Mouse (Mus musculus): Measurements from ENCODE around the gene Auts2. TPM values are rescaled to one million over a fixed set of nuclear protein-coding genes. Genes with fewer than 3 reads are reported as not detected.

The Auts2 gene
- total and polyA plus RNA-seq, 3 experiments, result 16.9 to 35.7 (median 28.1) TPM

DNA sequence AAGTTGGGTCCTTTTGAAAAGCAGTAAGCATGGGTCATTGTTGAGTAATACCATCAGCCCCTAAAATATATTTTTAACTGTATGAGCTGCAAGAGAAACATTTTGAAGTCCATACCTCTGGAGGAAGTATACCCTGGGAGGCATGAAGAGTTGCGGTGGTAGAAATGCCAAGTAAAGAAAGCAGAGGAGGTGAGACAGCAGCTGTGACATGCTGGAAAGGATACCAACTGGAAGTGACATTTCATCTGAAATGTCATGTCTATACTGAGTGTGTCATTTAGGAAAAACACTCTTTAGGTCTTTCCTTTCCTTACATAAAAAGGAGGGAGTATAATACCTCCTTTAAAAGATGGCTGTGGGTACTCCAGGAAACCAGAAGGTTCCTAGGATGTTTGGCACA is 336.9 kb downstream of the Auts2 start:
- WGBS, result 92% methylated on average over 1 of the region's 1 CpGs

DNA sequence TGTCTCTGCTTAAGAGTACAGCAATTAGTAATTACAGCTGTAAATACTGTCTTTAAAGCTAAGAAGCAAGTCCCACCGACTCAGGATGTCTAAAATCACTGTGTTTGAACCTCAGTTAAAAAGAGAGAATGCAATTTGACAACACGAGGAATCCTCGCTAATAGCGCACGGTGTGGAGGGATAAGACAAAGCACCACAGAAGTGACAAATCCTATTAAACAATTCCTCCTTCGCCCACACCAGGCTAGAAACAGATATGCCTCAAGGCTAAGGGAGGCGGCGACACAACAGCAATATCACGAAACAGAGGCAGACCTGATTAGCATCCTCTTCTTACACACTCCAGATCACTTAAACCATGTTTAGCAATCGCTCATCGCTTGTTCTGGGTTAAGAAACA is 339.3 kb downstream of the Auts2 start:
- H3K27me3 ChIP-seq (ENCODE audit: control insufficient read depth, insufficient read depth, low read length), result no peaks in the 10 kb centered on the region
- 91% methylated on average over 11 of the region's 11 CpGs for WGBS
- no peak for TF ChIP-seq POLR2A (IDR thresholded peaks at IDR 0.05; ENCODE audit: insufficient read depth, low read depth, low read length)
- no peak for TF ChIP-seq CTCF (IDR thresholded peaks at IDR 0.05)
- TF ChIP-seq EP300 (IDR thresholded peaks at IDR 0.05; ENCODE audit: insufficient read depth, low read depth, low read length), result no peak
- H3K27ac ChIP-seq, result no peak overlapping the region
- no peak for DNase-seq
- H3K36me3 ChIP-seq (ENCODE audit: control insufficient read depth, insufficient read depth, low read length), result no peaks in the 10 kb centered on the region
- peaks cover 3% of the 10 kb centered on the region for H3K4me1 ChIP-seq (ENCODE audit: control insufficient read depth, insufficient read depth, low read length)
- H3K9ac ChIP-seq (ENCODE audit: low read depth, low read length), result no peak overlapping the region
- no peak overlapping the region for H3K4me3 ChIP-seq
- intact Hi-C loops (cut with DNase I), result no loop called here
- H3K79me2 ChIP-seq (replicated peaks; ENCODE audit: control insufficient read depth, insufficient read depth, low read length), result no peaks in the 10 kb centered on the region

More for the DNA sequence above, 336.9 kb downstream of the Auts2 start:
- no peak for TF ChIP-seq EP300 (IDR thresholded peaks at IDR 0.05; ENCODE audit: insufficient read depth, low read depth, low read length)
- Histone ChIP-seq H3K79me2 (replicated peaks; ENCODE audit: control insufficient read depth, insufficient read depth, low read length) (no peaks in the 10 kb centered on the region), H3K9ac (ENCODE audit: low read depth, low read length) (no peak overlapping the region), H3K27me3 (ENCODE audit: control insufficient read depth, insufficient read depth, low read length) (no peaks in the 10 kb centered on the region), H3K4me3 (no peak overlapping the region), H3K4me1 (ENCODE audit: control insufficient read depth, insufficient read depth, low read length) (peaks cover 3% of the 10 kb centered on the region), H3K36me3 (ENCODE audit: control insufficient read depth, insufficient read depth, low read length) (no peaks in the 10 kb centered on the region), H3K27ac (no peak overlapping the region)
- no peak for DNase-seq
- intact Hi-C loops (cut with DNase I), result no loop called here

DNA sequence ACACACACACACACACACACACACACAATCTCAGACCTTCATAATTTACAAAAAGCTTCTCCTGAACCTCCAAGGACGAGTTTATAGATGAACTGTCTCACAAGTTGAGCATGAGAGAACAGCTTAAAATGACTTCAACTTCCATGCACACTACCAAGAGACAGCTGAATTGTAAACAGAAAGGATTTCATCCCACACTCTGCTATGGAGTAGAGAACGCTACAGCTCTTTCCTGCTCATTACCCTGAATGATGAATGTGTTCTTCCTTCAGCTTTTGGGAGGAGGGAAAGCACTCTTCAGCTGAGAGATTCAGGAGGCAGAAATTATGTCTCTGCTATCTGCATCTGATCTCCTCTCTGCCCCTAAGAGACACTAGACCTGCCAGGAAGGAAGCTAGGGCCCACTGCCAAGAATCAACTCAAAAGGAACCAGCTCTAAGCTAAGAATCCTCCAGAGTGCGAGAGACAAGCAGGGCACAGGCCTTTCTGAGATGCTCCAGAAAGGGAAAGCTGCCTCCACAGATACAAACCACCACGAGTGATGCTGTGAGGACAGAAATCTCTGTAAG is 342.0 kb downstream of the Auts2 start:
- no peaks in the 10 kb centered on the region for H3K79me2 ChIP-seq (replicated peaks; ENCODE audit: control insufficient read depth, insufficient read depth, low read length)
- no peak for DNase-seq
- no peaks in the 10 kb centered on the region for H3K36me3 ChIP-seq (ENCODE audit: control insufficient read depth, insufficient read depth, low read length)
- H3K27me3 ChIP-seq (ENCODE audit: control insufficient read depth, insufficient read depth, low read length), result no peaks in the 10 kb centered on the region
- H3K27ac ChIP-seq, result no peak overlapping the region
- H3K9ac ChIP-seq (ENCODE audit: low read depth, low read length), result no peak overlapping the region
- WGBS, result 56% methylated on average over 4 of the region's 4 CpGs
- intact Hi-C loops (cut with DNase I), result no loop called here
- TF ChIP-seq EP300 (IDR thresholded peaks at IDR 0.05; ENCODE audit: insufficient read depth, low read depth, low read length) (no peak), CTCF (IDR thresholded peaks at IDR 0.05) (no peak), POLR2A (IDR thresholded peaks at IDR 0.05; ENCODE audit: insufficient read depth, low read depth, low read length) (no peak)
- H3K4me1 ChIP-seq (ENCODE audit: control insufficient read depth, insufficient read depth, low read length), result peaks cover 3% of the 10 kb centered on the region
- H3K4me3 ChIP-seq, result no peak overlapping the region

DNA sequence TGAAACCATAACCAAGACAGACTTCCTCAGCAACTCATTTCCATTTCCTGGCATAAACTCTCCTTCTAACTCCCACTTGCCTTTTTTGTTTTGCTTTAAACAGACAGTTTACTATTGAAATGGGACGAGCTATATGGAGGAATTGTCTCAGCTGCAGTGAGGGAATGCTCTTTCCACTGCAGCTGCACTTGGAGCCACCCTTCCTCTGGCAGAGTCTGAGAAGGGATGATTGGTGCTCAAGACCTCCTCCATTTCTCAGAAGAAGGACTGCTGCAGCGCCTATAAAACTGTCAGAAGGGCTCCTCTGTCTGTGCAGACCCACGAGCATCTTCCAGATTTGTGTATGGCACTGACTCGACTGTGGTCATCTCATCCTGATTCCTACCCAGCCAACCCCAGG is 342.5 kb downstream of the Auts2 start:
- no peak overlapping the region for H3K9ac ChIP-seq (ENCODE audit: low read depth, low read length)
- no peak for DNase-seq
- TF ChIP-seq CTCF (IDR thresholded peaks at IDR 0.05) (no peak), POLR2A (IDR thresholded peaks at IDR 0.05; ENCODE audit: insufficient read depth, low read depth, low read length) (no peak), EP300 (IDR thresholded peaks at IDR 0.05; ENCODE audit: insufficient read depth, low read depth, low read length) (no peak)
- H3K36me3 ChIP-seq (ENCODE audit: control insufficient read depth, insufficient read depth, low read length), result no peaks in the 10 kb centered on the region
- no peaks in the 10 kb centered on the region for H3K79me2 ChIP-seq (replicated peaks; ENCODE audit: control insufficient read depth, insufficient read depth, low read length)
- 54% methylated on average over 4 of the region's 4 CpGs for WGBS
- H3K4me1 ChIP-seq (ENCODE audit: control insufficient read depth, insufficient read depth, low read length), result peaks cover 3% of the 10 kb centered on the region
- intact Hi-C loops (cut with DNase I), result no loop called here
- no peak overlapping the region for H3K27ac ChIP-seq
- H3K4me3 ChIP-seq, result no peak overlapping the region
- no peaks in the 10 kb centered on the region for H3K27me3 ChIP-seq (ENCODE audit: control insufficient read depth, insufficient read depth, low read length)

DNA sequence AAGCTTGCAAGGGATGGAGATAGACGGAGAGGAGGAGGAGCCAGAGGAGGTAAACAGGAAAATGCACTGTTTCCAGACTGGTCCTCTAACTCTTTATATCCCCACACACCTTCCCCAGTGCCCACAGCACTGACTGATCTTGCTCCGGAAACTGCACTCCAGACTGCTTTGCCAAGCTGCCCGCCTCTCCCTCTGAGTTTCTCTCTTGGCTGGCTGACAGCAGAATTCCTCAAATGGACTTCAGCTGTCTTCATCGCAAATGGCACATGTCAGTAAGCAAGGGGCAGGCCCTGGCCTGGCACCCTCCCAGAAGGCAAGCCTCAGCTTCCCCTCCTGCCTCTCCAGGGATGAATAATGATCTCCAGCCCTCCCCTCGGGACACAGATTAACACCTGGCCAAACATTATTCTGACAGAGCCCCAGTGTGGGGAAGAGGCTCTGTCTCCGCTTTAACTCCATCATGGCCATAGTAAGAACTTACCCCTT is 348.1 kb downstream of the Auts2 start:
- WGBS, result 15% methylated on average over 6 of the region's 6 CpGs
- Histone ChIP-seq H3K27me3 (ENCODE audit: control insufficient read depth, insufficient read depth, low read length) (no peaks in the 10 kb centered on the region), H3K36me3 (ENCODE audit: control insufficient read depth, insufficient read depth, low read length) (no peaks in the 10 kb centered on the region), H3K9ac (ENCODE audit: low read depth, low read length) (no peak overlapping the region), H3K27ac (no peak overlapping the region), H3K4me3 (no peak overlapping the region), H3K79me2 (replicated peaks; ENCODE audit: control insufficient read depth, insufficient read depth, low read length) (no peaks in the 10 kb centered on the region), H3K4me1 (ENCODE audit: control insufficient read depth, insufficient read depth, low read length) (peaks cover 1% of the 10 kb centered on the region; the same call in 1 of the 2 replicates)
- peak in 1 of 2 experiments; percentile 26 for DNase-seq
- intact Hi-C loops (cut with DNase I), result no loop called here
- TF ChIP-seq EP300 (IDR thresholded peaks at IDR 0.05; ENCODE audit: insufficient read depth, low read depth, low read length) (no peak), POLR2A (IDR thresholded peaks at IDR 0.05; ENCODE audit: insufficient read depth, low read depth, low read length) (no peak), CTCF (IDR thresholded peaks at IDR 0.05) (no peak)

DNA sequence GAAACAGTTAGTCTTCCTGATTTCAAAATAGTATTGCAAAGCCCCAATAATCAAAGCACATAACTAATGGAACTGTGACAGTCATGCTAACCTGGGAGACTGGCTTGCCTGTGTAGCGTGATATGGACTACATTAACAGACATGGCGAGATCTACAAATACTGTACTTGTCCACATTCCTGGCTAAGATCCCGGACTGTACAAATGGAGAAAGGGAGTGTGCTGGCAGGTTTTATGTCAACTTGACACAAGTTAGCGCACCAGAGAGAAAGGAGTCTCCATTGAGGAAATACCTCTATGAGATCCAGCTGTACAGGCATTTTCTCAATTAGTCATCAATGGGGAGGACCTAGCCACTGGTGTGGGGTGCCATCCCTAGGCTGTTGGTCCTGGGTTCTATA is 353.0 kb downstream of the Auts2 start:
- peaks cover 1% of the 10 kb centered on the region; the same call in 1 of the 2 replicates for H3K4me1 ChIP-seq (ENCODE audit: control insufficient read depth, insufficient read depth, low read length)
- intact Hi-C loops (cut with DNase I), result no loop called here
- TF ChIP-seq CTCF (IDR thresholded peaks at IDR 0.05) (no peak), EP300 (IDR thresholded peaks at IDR 0.05; ENCODE audit: insufficient read depth, low read depth, low read length) (no peak), POLR2A (IDR thresholded peaks at IDR 0.05; ENCODE audit: insufficient read depth, low read depth, low read length) (no peak)
- H3K27me3 ChIP-seq (ENCODE audit: control insufficient read depth, insufficient read depth, low read length), result no peaks in the 10 kb centered on the region
- no peak overlapping the region for H3K27ac ChIP-seq
- H3K9ac ChIP-seq (ENCODE audit: low read depth, low read length), result no peak overlapping the region
- no peak overlapping the region for H3K4me3 ChIP-seq
- H3K79me2 ChIP-seq (replicated peaks; ENCODE audit: control insufficient read depth, insufficient read depth, low read length), result no peaks in the 10 kb centered on the region
- no peak for DNase-seq
- WGBS, result 56% methylated on average over 4 of the region's 4 CpGs
- no peaks in the 10 kb centered on the region for H3K36me3 ChIP-seq (ENCODE audit: control insufficient read depth, insufficient read depth, low read length)

Data from heart, adult 2 months (tissue).